Mouse (Mus musculus): Measurements from ENCODE around the gene Mydgf. TPM values are rescaled to one million over a fixed set of nuclear protein-coding genes. Genes with fewer than 3 reads are reported as not detected.

Mydgf gene
- polyA plus RNA-seq, 1 experiment from 2014 or later: 113 TPM

DNA sequence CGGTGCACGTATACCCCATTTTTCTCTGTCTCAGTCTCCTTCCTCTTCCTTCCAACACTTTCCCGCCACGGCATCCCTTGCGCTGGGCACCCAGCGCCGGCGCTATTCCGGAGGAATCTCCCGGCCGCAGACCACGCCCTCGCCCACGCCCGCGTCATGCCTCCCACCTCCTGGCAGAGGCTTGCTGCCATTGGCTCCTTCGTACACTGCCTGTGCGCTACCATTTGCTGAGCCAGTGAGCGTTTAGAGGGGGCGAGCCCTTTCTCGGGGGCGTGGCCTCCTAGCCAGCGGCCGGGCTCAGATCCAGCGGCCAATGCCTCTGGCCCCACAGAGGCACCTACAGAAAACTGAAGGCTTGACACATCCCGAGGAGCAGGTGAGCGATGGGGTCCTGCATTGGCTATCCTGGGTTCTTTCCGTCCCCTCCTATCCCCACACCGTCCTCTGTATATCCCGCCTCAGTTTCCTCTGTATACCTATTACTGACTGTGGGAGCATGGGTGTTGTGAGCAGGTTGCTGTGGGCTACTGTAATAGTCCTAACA, 21.4 kb downstream of the Mydgf start, which contains the start of gene Tnfaip8l1:
Tnfaip8l1 (plus strand) TSS at position 247 of the 544 bp plus-strand sequence.
- Histone ChIP-seq H3K27me3 (replicated peaks) (peaks cover 17% of the 10 kb centered on the region), H3K4me1 (peaks cover 23% of the 10 kb centered on the region), H3K4me3 (replicated peaks) (peak within 1 kb of the TSS; percentile 41), H3K27ac (peak within 1 kb of the TSS; percentile 52; the same call in 1 of the 2 replicates), H3K4me2 (peak within 1 kb of the TSS; percentile 85), H3K36me3 (no peaks in the 10 kb centered on the region), H3K9ac (peak within 1 kb of the TSS; percentile 20; the same call in 1 of the 2 replicates), H3K9me3 (no peaks in the 10 kb centered on the region)
- ATAC-seq (ENCODE audit: insufficient read depth, low FRiP score, low read depth): peak; percentile 97
- 1% methylated on average over 30 of the region's 30 CpGs for WGBS

DNA sequence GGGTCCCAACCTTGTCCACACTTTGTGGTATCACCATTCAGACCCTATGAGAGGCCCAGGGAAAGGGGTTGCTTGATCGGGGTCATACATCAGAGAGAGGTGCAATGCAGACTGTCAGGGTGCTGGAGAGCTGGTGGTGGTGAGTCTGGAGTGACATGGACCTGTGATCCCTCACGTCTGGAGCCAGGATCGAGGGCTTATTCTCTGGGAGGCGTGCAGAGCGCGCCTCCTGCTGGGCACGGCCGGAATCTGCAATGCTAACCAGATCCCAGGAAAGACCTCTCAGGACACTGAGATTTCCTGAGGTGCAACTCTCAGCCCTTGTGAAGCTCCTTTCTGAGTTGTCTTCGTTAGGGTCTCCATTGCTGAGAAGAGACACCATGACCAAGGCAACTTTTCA, 24.0 kb downstream of the Mydgf start:
- WGBS: 4% methylated on average over 9 of the region's 9 CpGs
- Histone ChIP-seq H3K4me1 (peaks cover 18% of the 10 kb centered on the region), H3K4me3 (replicated peaks) (no peak overlapping the region), H3K27ac (no peak overlapping the region), H3K9ac (no peak overlapping the region), H3K27me3 (replicated peaks) (peaks cover 17% of the 10 kb centered on the region), H3K4me2 (no peak overlapping the region), H3K36me3 (no peaks in the 10 kb centered on the region), H3K9me3 (no peaks in the 10 kb centered on the region)
- no peak for ATAC-seq (ENCODE audit: insufficient read depth, low FRiP score, low read depth)

DNA sequence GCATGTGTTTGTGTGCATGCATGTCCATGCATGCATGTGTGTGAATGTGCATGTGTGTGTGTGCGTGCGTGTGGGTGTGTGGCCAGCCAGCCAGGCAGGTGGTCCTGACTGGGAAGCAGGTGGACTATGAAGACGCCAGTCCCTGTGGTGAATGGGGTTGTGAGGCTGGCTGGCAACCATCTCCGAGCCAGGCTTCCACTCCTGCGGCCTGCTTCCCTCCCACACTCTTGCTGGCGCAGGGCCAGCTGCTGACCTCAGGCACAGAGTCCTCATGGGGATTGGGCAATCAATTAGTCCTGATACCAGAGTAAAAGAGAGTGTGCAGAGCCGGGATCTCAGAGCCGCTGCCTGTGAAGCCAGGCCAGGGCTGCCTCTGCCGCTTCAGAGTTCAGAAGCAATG, 30.1 kb downstream of the Mydgf start:
- ATAC-seq (ENCODE audit: insufficient read depth, low FRiP score, low read depth): peak; percentile 68
- Histone ChIP-seq H3K9me3 (no peaks in the 10 kb centered on the region), H3K27me3 (replicated peaks) (peaks cover 23% of the 10 kb centered on the region), H3K9ac (no peak overlapping the region), H3K4me1 (0 out of 2 replicates have a peak, but pooled peaks cover 3% of the 10 kb centered on the region), H3K4me2 (no peak overlapping the region), H3K27ac (no peak overlapping the region), H3K36me3 (no peaks in the 10 kb centered on the region), H3K4me3 (replicated peaks) (no peak overlapping the region)
- 30% methylated on average over 9 of the region's 9 CpGs for WGBS

DNA sequence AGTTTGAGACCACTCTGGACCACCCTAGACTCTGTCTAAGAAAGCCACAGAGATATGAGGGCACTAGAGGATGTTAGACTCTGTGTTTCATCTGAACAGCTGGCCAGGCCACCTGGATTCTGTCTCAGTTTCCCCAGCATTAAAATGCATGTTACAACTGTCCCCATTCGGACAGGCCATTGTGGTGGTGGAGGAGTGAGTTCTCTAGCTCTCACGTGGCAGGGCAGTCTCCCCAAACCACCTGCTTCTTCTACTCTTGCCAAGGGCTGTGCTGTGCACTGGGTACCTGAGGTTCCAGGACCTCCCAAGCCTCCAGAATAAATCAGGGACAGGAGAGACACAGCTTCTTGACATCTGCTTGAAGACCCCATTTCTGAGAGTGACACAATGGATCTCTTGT, 33.8 kb downstream of the Mydgf start:
- 34% methylated on average over 2 of the region's 2 CpGs for WGBS
- no peak overlapping the region for H3K4me2 ChIP-seq
- H3K36me3 ChIP-seq: no peaks in the 10 kb centered on the region
- no peak overlapping the region for H3K27ac ChIP-seq
- no peaks in the 10 kb centered on the region for H3K9me3 ChIP-seq
- peaks cover 27% of the 10 kb centered on the region for H3K27me3 ChIP-seq (replicated peaks)
- 0 out of 2 replicates have a peak, but pooled peaks cover 3% of the 10 kb centered on the region for H3K4me1 ChIP-seq
- no peak overlapping the region for H3K4me3 ChIP-seq (replicated peaks)
- no peak overlapping the region for H3K9ac ChIP-seq
- ATAC-seq (ENCODE audit: insufficient read depth, low FRiP score, low read depth): no peak

DNA sequence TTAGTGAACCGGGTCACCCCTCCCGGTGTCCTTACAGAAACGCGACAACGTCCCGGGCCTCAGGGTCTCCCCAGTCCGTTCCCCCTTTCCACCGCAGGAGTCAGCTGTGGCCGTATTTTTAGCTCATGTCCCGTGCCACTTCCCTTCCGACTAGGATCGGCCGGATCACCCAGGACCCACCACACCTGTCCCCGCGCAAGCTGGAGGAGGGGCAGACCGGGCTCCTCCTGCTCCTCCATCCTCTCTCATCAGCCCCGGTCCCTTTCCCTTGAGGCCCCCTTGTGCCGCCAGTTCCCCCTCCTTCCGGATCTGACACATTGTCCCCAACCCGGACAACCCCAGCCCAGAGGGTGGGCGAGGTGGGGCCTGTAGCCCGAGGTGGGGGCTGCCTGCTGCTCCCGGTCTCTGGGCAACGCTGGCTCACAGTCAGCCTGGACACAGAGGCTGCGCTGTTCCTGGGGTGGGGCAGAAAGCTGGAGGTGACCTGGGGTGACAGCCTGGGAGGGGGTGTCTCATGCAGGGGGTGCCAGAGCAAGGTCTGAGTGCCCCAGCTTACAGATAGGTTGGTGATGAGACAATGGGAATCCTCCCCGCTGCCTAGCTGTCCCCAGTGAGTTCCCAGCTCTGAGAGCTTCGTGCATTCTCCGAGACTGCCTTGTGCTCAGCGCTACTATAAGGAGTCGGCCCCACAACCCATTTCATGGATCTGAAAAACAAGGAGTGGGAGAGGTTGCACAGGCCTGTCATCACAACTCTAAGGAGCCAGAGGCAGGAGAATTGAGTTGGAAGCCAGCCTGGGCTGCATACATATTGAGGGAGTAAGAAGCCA, 34.7 kb downstream of the Mydgf start:
- WGBS: 3% methylated on average over 30 of the region's 30 CpGs
- no peak for ATAC-seq (ENCODE audit: insufficient read depth, low FRiP score, low read depth)
- 0 out of 2 replicates have a peak overlapping the region, but pooled peaks have one; percentile 9 for H3K4me3 ChIP-seq (replicated peaks)
- peak overlapping the region; percentile 36 for H3K4me2 ChIP-seq
- no peak overlapping the region for H3K9ac ChIP-seq
- 0 out of 2 replicates have a peak, but pooled peaks cover 2% of the 10 kb centered on the region for H3K4me1 ChIP-seq
- no peaks in the 10 kb centered on the region for H3K36me3 ChIP-seq
- H3K27me3 ChIP-seq (replicated peaks): peaks cover 29% of the 10 kb centered on the region
- no peaks in the 10 kb centered on the region for H3K9me3 ChIP-seq
- no peak overlapping the region for H3K27ac ChIP-seq

DNA sequence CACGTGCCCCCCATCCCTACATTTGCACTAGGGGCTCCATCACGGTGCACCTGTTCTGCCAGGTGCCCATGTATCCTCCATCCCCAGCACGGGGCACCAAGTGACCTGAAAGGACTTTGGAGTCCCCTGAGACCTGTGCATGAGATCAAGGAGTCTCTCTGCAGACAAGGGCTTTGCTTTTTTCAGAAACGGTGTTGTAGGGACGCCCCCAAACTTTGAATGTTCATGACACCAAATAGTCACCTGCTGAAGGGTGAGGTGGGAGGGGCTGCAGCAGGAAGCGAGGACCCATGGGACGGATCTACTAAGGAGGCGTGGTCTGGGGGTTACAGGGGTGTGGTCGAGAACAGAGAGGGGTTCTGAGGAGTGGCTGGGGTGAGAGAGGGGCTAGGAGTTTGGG, 35.4 kb downstream of the Mydgf start:
- Histone ChIP-seq H3K9ac (no peak overlapping the region), H3K27ac (no peak overlapping the region), H3K9me3 (no peaks in the 10 kb centered on the region), H3K36me3 (no peaks in the 10 kb centered on the region), H3K4me1 (no peaks in the 10 kb centered on the region), H3K4me3 (replicated peaks) (0 out of 2 replicates have a peak overlapping the region, but pooled peaks have one; percentile 9), H3K27me3 (replicated peaks) (peaks cover 36% of the 10 kb centered on the region), H3K4me2 (peak overlapping the region; percentile 36)
- 0 out of 2 replicates have a peak, but pooled peaks have one; percentile 23 for ATAC-seq (ENCODE audit: insufficient read depth, low FRiP score, low read depth)
- WGBS: 15% methylated on average over 9 of the region's 9 CpGs

DNA sequence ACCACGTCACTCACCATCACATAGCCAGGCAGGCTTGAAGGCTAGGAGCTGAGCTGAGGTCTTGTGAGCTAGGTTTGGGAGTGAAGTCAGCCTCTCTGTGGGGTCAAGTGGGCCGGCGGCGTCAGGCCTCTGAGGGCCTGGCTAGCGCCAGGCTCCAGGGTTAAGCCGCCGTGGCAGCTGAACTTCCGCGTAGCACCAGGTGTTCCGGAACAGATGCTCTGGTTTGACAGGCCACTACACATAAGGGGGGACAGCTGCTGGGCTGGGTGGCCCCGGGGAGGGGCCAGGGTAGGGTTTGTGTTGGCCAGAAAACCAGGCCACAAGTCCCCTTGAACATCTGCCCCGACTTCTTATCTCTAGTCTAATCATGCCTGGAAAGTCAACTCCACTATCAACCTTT, 36.3 kb downstream of the Mydgf start:
- ATAC-seq (ENCODE audit: insufficient read depth, low FRiP score, low read depth): no peak
- peaks cover 37% of the 10 kb centered on the region for H3K27me3 ChIP-seq (replicated peaks)
- H3K27ac ChIP-seq: no peak overlapping the region
- 52% methylated on average over 12 of the region's 12 CpGs for WGBS
- no peak overlapping the region for H3K9ac ChIP-seq
- no peaks in the 10 kb centered on the region for H3K36me3 ChIP-seq
- H3K4me2 ChIP-seq: no peak overlapping the region
- no peaks in the 10 kb centered on the region for H3K9me3 ChIP-seq
- no peak overlapping the region for H3K4me3 ChIP-seq (replicated peaks)
- H3K4me1 ChIP-seq: 0 out of 2 replicates have a peak, but pooled peaks cover under 1% of the 10 kb centered on the region

DNA sequence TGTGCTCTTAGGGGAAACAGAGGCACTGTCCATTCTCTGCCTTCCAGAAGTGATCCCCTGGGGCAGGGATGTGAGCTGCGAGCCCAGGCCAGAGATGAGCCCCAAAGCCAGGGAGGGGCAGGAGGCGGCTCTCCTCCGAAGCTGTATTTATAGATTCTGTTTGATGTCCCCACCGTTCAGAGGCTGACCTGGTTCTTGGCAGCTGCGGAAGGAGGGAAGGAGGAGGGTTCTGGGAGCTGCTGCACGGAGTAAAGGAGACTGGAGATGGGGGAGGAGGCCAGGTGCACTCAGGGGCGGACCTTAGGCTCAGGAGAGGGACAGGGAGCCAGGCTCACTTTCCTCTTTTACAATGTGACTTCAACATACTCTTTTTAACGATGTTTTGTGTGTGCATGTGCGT, 37.6 kb downstream of the Mydgf start:
- no peak for ATAC-seq (ENCODE audit: insufficient read depth, low FRiP score, low read depth)

DNA sequence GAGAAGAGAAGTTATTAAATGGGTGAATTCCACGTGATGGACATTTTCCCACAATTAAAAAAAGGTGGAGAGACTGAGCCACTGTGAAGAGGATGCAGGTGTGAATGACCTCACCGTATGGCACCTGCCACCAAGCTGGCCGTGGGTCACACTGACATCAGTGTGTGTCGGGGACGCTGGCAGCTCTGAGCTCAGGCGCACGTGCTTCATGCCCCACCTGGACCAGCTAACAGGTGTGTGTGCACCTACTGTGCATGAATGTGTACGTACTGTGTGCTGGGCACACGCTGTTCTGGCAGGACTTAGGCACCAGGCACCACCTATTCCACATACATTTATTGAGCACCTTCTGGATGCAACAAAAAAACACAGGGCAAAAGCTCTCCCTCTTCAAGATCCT, 39.2 kb downstream of the Mydgf start:
- H3K9ac ChIP-seq: no peak overlapping the region
- ATAC-seq (ENCODE audit: insufficient read depth, low FRiP score, low read depth): no peak
- no peaks in the 10 kb centered on the region for H3K36me3 ChIP-seq
- no peak overlapping the region for H3K4me2 ChIP-seq
- 60% methylated on average over 9 of the region's 9 CpGs for WGBS
- peaks cover 17% of the 10 kb centered on the region for H3K4me1 ChIP-seq
- no peaks in the 10 kb centered on the region for H3K9me3 ChIP-seq
- peaks cover 59% of the 10 kb centered on the region for H3K27me3 ChIP-seq (replicated peaks)
- no peak overlapping the region for H3K27ac ChIP-seq
- no peak overlapping the region for H3K4me3 ChIP-seq (replicated peaks)

More for the DNA sequence above, 37.6 kb downstream of the Mydgf start:
- no peak overlapping the region for H3K27ac ChIP-seq
- WGBS: 18% methylated on average over 9 of the region's 9 CpGs
- no peak overlapping the region for H3K4me3 ChIP-seq (replicated peaks)
- H3K27me3 ChIP-seq (replicated peaks): peaks cover 50% of the 10 kb centered on the region
- H3K9ac ChIP-seq: no peak overlapping the region
- no peaks in the 10 kb centered on the region for H3K9me3 ChIP-seq
- no peak overlapping the region for H3K4me2 ChIP-seq
- H3K36me3 ChIP-seq: no peaks in the 10 kb centered on the region
- peaks cover 11% of the 10 kb centered on the region for H3K4me1 ChIP-seq

DNA sequence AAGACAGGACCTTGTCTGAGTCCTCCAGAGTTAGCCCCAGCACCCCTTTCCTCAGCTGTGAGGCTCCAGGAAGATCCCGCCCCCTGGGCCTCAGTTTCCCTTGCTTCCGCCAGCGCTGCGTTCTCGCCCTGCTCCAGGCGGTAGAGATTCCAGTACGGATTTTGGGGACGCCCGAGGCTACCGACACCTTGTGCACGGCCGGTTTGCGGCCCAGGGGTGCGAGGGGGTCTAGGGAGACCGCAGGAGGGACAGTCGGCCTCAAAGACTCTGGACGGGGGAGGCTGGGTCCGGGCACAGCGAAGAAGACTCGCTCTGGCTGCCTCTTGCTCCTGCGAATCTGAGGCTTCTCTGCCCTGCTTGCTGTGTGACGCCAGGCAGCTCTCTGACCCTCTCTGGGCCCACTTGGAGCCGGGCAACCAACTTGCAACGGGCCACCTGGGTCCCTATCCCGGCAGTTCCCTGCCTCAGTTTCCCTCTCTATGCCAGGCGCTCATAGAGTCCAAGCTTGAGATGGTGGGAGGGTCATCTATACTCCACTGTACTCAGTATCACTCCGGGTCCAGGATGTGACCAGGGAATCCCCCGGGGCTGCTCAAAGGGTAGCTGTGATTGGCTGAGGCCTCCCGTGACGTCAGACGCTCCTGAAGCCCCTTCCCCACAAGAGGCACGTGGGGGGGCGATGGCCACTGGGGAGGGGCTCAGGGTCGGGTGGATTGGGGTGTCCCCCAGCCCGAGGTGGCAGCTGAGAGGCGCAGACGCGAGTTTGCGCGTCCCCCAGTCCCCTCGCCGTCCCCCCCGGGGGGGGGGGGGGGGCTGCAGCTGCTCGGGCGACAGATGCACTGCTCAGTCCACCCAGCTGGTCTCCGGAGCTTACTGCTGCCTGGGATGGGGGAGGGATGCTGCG, 41.8 kb downstream of the Mydgf start:
- H3K9ac ChIP-seq: no peak overlapping the region
- H3K36me3 ChIP-seq: no peaks in the 10 kb centered on the region
- no peak for ATAC-seq (ENCODE audit: insufficient read depth, low FRiP score, low read depth)
- no peaks in the 10 kb centered on the region for H3K9me3 ChIP-seq
- peak overlapping the region; percentile 35 for H3K4me3 ChIP-seq (replicated peaks)
- H3K27me3 ChIP-seq (replicated peaks): peaks cover 54% of the 10 kb centered on the region
- H3K4me1 ChIP-seq: peaks cover 26% of the 10 kb centered on the region
- no peak overlapping the region for H3K27ac ChIP-seq
- peak overlapping the region; percentile 70 for H3K4me2 ChIP-seq
- WGBS: 1% methylated on average over 41 of the region's 47 CpGs

DNA sequence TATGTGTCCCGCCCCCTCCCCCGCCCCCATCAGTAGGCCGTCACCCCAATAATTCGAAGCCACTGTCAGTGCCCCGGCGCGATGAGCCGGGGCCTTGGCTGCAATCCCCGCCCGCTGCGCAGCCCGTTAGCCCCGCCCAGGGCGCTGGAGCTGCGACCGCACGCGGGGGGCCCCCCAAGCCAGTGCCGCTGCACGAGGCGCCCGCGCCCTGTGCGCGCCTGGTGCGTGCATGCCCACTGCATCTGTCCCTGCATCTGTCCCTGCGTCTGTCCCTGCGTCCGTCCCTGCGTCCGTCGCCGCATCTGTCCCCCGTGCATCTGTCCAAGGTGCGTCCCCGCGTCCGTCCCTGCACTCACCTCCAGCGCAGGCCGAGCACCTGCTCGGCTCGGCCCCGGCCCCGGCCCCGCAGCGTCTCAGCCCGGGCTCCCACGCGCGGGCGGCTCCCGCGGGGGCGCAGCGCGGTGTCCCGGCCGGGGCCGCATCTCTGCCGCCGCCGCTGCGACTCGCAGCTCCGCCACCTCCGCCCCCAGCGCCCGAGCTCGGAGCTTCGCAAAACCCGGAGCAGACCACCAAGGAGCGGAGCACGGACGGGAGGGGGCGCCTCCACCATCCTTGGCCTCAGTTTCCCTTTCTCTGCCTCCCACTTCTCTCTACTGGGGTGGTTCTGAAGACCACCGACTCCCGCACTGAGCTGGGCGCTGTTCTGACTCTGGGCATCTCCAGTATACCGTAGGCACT, 43.7 kb downstream of the Mydgf start, which contains the start of gene Sema6b:
Sema6b (minus strand) TSS at position 486 of the 738 bp plus-strand sequence.
- H3K4me2 ChIP-seq: peak within 1 kb of the TSS; percentile 100
- H3K9me3 ChIP-seq: no peaks in the 10 kb centered on the region
- peak within 1 kb of the TSS; percentile 37; the same call in 1 of the 2 replicates for H3K9ac ChIP-seq
- no peaks in the 10 kb centered on the region for H3K36me3 ChIP-seq
- ATAC-seq (ENCODE audit: insufficient read depth, low FRiP score, low read depth): no peak; the same call in 1 of the 2 replicates
- peaks cover 27% of the 10 kb centered on the region for H3K4me1 ChIP-seq
- peak within 1 kb of the TSS; percentile 70 for H3K4me3 ChIP-seq (replicated peaks)
- peaks cover 54% of the 10 kb centered on the region for H3K27me3 ChIP-seq (replicated peaks)
- 1% methylated on average over 77 of the region's 79 CpGs for WGBS
- no peak within 1 kb of the TSS for H3K27ac ChIP-seq

Measured in stomach, embryonic 15.5 days (tissue).